Mouse (Mus musculus) embryonic facial prominence, embryonic 14.5 days (tissue): ENCODE results near the gene Mpz. TPM values are rescaled to one million over a fixed set of nuclear protein-coding genes. Genes with fewer than 3 reads are reported as not detected.

ENCODE experiments used
- ATAC-seq: fragments of 200-750 bp; cut with Nextera tagmentation; 2 replicates; pipeline ENCODE4 v1.8.0; 2017; ENCODE audit warnings: low read depth, moderate number of reproducible peaks, moderate TSS enrichment
- DNase-seq: peaks from one replicate; pipeline ENCODE4 v3.0.0-alpha.2; 2015; ENCODE audit warnings: low spot score
- H3K27ac ChIP-seq: fragments of 300-500 bp; sonication (generic); replicated peaks from 2 replicates; pipeline ENCODE4 v1.5.1; 2014; ENCODE audit warnings: low read depth, mild to moderate bottlenecking, low read length, moderate library complexity
- H3K27me3 ChIP-seq: fragments of 300-500 bp; sonication (generic); replicated peaks from 2 replicates; pipeline ENCODE4 v1.6.1; 2014; ENCODE audit warnings: low read length; ENCODE audit not compliant: control insufficient read depth, insufficient read depth
- H3K36me3 ChIP-seq: fragments of 300-500 bp; sonication (generic); 2 replicates; pipeline ENCODE4 v1.6.1; 2014; ENCODE audit warnings: low read length, mixed read lengths; ENCODE audit not compliant: control insufficient read depth, insufficient read depth
- H3K4me1 ChIP-seq: fragments of 300-500 bp; sonication (generic); 2 replicates; pipeline ENCODE4 v1.6.1; 2014; ENCODE audit warnings: antibody characterized with exemption, low read length; ENCODE audit not compliant: control insufficient read depth, insufficient read depth
- H3K4me2 ChIP-seq: fragments of 300-500 bp; sonication (generic); 2 replicates; pipeline ENCODE4 v1.6.1; 2014; ENCODE audit warnings: low read depth, mild to moderate bottlenecking, low read length, moderate library complexity, mixed read lengths
- H3K4me3 ChIP-seq: fragments of 300-500 bp; sonication (generic); 2 replicates; pipeline ENCODE4 v1.5.1; 2014; ENCODE audit warnings: low read depth, mild to moderate bottlenecking, low read length
- H3K9ac ChIP-seq: fragments of 300-500 bp; sonication (generic); 2 replicates; pipeline ENCODE4 v1.6.1; 2014; ENCODE audit warnings: low read depth, mild to moderate bottlenecking, low read length, moderate library complexity, mixed read lengths
- H3K9me3 ChIP-seq: fragments of 300-500 bp; sonication (generic); 2 replicates; pipeline ENCODE4 v1.6.1; 2016; ENCODE audit warnings: low read length; ENCODE audit not compliant: control insufficient read depth
- WGBS: fragments of 180-500 bp; shearing (Covaris S2); extraction: QIAGEN DNeasy Blood & Tissue Kit; methylation state at CpG from one replicate; pipeline ENCODE4 v1.1.7; 2014; 5-methylcytosine and 5-hydroxymethylcytosine counted together
- polyA plus RNA-seq: library from polyadenylated mRNA; unstranded; fragments of >200 nt; fragmentation: Nextera tagmentation; extraction: Ambion mirVana; gene quantifications from 2 replicates; pipeline ENCODE4 v1.2.1, GENCODE M21; 2014

The Mpz gene
- 9.6 and 11.2 TPM in 2 replicates for polyA plus RNA-seq

DNA sequence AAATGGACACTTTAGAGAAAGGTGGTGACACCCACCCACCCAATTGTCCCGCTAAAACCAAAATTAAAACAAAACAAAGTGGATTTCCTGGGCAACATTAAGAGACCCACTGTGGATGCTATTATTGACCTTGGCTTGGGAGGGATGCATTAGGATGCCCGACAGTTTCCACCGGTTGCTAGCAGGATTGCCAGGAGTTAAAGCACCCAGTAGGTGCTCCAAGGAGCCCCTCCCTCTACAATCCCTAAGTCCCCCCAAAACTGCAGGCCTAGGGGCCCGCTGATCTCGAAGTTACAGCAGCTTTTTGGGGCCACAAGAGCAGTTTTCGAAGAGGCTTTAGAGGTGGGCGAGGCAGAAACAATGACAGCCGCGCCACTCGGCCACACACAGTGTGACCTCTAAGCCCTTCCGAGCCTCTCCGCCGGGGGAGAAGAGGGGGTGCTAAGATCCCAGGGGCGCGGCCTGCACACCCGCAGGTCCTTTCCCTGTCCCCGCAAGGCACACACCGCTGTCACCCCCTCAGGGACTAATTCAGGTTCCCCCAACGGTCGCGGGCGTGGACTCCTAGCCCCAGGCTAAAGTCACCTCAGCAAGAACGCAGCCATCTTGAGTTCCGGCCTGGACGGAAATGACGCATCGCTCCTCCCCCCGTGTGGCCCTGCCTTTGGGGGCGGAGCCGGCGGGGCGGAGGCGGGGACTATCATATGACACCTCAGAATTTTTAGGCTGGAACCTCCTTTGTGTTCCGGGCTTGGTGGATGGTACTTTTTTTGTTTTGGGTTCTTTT is at the start of gene Mpz, which contains the start of gene Sdhc:
Mpz (plus strand) TSS at position 738 of the 787 bp plus-strand sequence.
Sdhc (minus strand) TSS at position 630 of the 787 bp plus-strand sequence.
- Histone ChIP-seq H3K9me3 (no peaks in the 10 kb centered on the region), H3K27me3 (no peaks in the 10 kb centered on the region), H3K36me3 (peaks cover 8% of the 10 kb centered on the region; the same call in 1 of the 2 replicates), H3K27ac (peak within 1 kb of the TSS; percentile 91), H3K4me2 (peak within 1 kb of the TSS; percentile 66), H3K4me3 (peak within 1 kb of the TSS; percentile 84), H3K4me1 (peaks cover 19% of the 10 kb centered on the region), H3K9ac (peak within 1 kb of the TSS; percentile 91)
- ATAC-seq (peak; percentile 95), DNase-seq (peak; percentile 96)
- 0% methylated on average over 23 of the region's 34 CpGs for WGBS

DNA sequence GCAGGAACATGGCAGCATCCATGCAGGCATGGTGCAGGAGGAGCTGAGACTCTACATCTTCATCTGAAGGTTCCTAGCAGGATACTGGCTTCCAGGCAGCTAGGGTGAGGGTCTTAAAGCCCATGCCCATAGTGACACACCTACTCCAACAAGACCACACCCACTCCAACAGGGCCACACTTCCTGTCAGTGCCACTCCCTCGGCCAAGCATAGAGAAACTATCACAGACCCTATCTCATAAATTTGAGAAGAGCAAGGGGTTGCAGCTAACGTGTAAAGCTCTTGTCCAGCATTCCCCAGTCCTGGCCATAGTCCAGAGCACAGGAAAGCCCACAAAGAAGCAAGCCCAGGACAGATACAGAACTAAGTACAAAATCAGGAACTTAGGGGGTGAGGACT is 49.5 kb upstream of the Mpz start:
- no peaks in the 10 kb centered on the region for H3K36me3 ChIP-seq
- H3K4me3 ChIP-seq, result no peak overlapping the region
- no peaks in the 10 kb centered on the region for H3K9me3 ChIP-seq
- H3K27me3 ChIP-seq, result no peaks in the 10 kb centered on the region
- peaks cover 10% of the 10 kb centered on the region; the same call in 1 of the 2 replicates for H3K4me1 ChIP-seq
- WGBS, result 36% methylated on average over 2 of the region's 2 CpGs
- 0 out of 2 replicates have a peak overlapping the region, but pooled peaks have one; percentile 55 for H3K4me2 ChIP-seq
- no peak for ATAC-seq
- no peak for DNase-seq
- H3K9ac ChIP-seq, result no peak overlapping the region
- no peak overlapping the region for H3K27ac ChIP-seq

DNA sequence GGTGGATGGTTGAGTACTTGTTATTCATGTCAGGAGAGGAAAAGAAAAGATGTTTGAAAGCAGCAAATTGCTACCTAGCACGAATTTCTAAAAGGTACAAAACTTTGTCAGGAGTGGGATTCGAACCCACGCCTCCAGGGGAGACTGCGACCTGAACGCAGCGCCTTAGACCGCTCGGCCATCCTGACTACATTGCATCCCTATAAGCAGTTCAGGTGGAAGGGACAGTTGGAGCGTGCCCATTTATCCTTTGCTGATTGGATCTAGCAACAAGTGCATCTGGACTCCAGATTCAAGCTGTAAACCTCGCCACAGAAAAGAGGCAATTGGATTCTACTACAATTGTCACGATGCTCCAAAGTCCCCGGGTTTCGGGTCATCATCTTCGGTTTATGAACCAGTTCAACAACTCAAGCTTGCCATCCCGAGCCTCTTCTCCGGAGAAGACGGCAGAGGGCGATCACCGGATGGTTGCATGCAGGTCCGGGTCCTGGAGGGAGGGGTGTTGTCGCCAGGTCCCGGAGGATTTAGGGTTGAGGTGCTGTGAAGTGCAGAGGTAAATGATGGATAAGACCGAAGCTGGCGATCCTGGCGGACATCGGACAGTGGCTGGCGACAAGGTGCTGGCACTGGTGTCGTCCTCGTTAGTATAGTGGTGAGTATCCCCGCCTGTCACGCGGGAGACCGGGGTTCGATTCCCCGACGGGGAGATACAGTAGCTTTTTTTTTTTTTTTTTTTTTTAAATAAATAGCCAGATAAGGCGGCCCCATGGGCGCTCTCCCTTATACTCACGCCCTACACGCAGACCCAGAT is 48.6 kb upstream of the Mpz start:
- Histone ChIP-seq H3K4me2 (peak overlapping the region; percentile 55), H3K9ac (peak overlapping the region; percentile 61), H3K4me1 (peaks cover 7% of the 10 kb centered on the region; the same call in 1 of the 2 replicates), H3K27ac (peak overlapping the region; percentile 69; the same call in 1 of the 2 replicates), H3K27me3 (no peaks in the 10 kb centered on the region), H3K9me3 (no peaks in the 10 kb centered on the region), H3K36me3 (no peaks in the 10 kb centered on the region), H3K4me3 (peak overlapping the region; percentile 65)
- under 1% methylated on average over 40 of the region's 40 CpGs for WGBS
- peak; percentile 83 for DNase-seq
- peak; percentile 85 for ATAC-seq

DNA sequence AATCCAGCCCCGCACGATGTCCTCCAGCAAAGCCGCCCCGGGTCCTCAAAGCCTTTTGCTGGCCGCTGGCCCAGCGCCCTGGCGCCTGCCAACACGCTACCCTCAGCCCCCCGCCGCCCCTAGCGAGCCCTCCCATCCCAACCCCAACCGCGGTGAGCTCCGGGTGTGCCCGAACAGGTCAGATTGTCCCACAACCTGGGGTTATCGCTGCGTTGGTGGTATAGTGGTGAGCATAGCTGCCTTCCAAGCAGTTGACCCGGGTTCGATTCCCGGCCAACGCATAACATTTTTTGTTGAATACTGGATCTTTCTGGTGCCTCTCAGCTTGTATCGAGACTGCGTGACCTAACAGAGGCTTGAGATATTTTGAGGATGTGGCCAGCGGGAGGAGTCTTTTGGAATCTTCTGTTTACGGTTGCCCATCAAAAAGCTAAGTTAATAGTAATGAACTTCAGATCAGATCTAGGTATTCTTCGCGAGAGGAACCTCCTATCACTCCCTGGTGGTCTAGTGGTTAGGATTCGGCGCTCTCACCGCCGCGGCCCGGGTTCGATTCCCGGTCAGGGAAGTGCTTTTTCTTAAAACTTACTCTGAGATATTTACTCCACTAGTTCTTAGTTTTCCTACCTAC is 47.8 kb upstream of the Mpz start:
- H3K36me3 ChIP-seq, result no peaks in the 10 kb centered on the region
- no peaks in the 10 kb centered on the region for H3K9me3 ChIP-seq
- peak overlapping the region; percentile 55 for H3K4me2 ChIP-seq
- peak overlapping the region; percentile 69; the same call in 1 of the 2 replicates for H3K27ac ChIP-seq
- no peaks in the 10 kb centered on the region for H3K27me3 ChIP-seq
- H3K4me3 ChIP-seq, result peak overlapping the region; percentile 65
- ATAC-seq, result peak; percentile 94
- H3K4me1 ChIP-seq, result peaks cover 7% of the 10 kb centered on the region; the same call in 1 of the 2 replicates
- H3K9ac ChIP-seq, result peak overlapping the region; percentile 61
- peak; percentile 93 for DNase-seq
- under 1% methylated on average over 35 of the region's 35 CpGs for WGBS

DNA sequence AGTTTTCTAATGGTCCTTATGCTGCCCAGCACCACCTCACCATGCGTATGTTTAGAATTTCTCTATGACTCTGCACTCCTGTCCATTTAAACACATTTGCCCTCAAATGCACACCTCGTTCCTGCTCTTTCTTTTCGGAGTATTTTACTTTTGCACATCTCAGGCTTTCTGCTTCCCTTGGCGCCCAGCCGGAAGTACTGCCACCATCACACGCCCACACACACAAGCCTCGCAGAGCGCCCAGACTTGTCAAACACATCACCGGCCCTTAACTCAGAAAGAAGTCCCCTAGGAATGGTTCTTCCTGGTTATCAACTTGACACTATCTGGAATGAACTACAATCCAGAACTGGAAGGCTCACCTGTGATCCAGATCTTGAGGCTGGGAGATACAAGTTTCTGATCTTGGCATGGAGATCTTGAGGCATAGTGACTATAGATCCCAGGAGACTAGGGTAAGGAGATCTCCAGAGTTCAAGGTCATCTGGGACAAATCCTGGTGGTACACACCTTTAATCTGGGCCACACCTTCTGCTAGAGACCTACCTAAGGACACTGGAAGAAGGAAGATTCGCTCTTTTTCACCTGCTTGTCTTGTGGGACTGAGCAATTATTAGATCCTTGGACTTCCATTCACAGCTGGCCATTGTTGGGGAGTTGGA is 47.2 kb upstream of the Mpz start:
- no peak overlapping the region for H3K9ac ChIP-seq
- DNase-seq (peak; percentile 53), ATAC-seq (peak; percentile 2; the same call in 1 of the 2 replicates)
- WGBS, result 12% methylated on average over 10 of the region's 10 CpGs
- H3K36me3 ChIP-seq, result no peaks in the 10 kb centered on the region
- peak overlapping the region; percentile 55 for H3K4me2 ChIP-seq
- H3K4me3 ChIP-seq, result peak overlapping the region; percentile 65
- H3K9me3 ChIP-seq, result no peaks in the 10 kb centered on the region
- no peak overlapping the region for H3K27ac ChIP-seq
- no peaks in the 10 kb centered on the region for H3K27me3 ChIP-seq
- H3K4me1 ChIP-seq, result peaks cover 7% of the 10 kb centered on the region; the same call in 1 of the 2 replicates

DNA sequence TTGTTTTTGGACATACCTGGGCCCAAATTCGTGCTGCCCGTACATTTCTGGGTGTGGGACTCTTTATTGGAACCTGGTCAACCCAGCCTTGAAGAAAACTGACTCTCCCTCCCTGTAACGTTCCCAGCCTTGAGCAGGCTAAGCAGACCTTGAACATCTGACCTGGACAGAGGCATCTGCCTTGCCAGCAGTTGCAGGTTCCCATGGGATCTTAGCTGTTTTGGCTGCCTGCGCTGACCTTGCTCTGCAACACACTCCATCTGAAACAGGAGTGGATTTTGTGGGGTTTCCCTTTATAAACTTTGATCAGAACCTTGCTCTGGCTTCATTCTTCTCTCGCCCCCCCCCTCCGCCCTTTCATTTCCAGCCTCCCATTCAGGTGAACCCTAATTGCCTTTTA is 45.3 kb upstream of the Mpz start:
- no peaks in the 10 kb centered on the region for H3K27me3 ChIP-seq
- no peaks in the 10 kb centered on the region for H3K9me3 ChIP-seq
- ATAC-seq (no peak), DNase-seq (no peak)
- H3K4me3 ChIP-seq, result no peak overlapping the region
- no peak overlapping the region for H3K27ac ChIP-seq
- H3K9ac ChIP-seq, result no peak overlapping the region
- 73% methylated on average over 6 of the region's 6 CpGs for WGBS
- H3K36me3 ChIP-seq, result no peaks in the 10 kb centered on the region
- peaks cover 7% of the 10 kb centered on the region; the same call in 1 of the 2 replicates for H3K4me1 ChIP-seq
- no peak overlapping the region for H3K4me2 ChIP-seq

DNA sequence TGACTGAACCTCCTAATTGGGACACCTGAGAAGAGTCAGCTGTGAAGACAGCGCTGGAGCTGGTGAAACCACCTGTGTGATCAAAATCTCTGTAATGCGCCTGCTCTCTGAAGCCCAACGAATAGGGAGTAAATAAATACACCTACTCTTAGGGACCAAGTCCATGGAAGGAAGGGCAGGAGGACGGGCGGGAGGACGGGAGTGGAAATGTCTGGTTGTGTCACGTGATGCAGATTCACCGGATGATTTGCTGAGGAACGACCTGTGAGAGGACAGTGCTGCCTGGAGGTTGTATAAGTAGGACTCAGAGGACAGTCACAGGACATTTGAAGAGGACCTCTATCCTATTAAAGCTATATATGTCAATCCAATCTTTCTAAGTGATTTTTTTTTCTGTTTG is 40.9 kb upstream of the Mpz start:
- Histone ChIP-seq H3K4me2 (no peak overlapping the region), H3K27me3 (no peaks in the 10 kb centered on the region), H3K4me3 (no peak overlapping the region), H3K4me1 (no peaks in the 10 kb centered on the region), H3K9ac (no peak overlapping the region), H3K36me3 (no peaks in the 10 kb centered on the region), H3K9me3 (no peaks in the 10 kb centered on the region), H3K27ac (no peak overlapping the region)
- DNase-seq (no peak), ATAC-seq (no peak)
- 44% methylated on average over 9 of the region's 9 CpGs for WGBS

DNA sequence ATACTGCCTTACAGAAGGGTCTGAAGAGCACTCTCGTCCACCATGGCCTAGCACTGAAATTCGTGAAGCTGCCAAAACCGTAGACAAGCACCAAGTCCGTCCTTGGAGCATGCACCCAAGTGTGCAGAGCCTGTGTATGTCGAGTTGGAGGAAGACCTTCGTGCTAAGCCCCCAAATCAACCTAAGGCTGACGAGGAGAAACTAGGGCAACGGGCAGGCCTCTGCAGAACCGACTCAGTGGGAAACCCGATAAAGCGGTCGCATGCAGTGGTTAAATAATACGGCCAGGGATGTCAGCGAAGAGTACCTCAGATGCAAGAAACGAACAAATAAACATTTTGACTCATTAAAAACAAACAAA is 39.9 kb upstream of the Mpz start:
- H3K27ac ChIP-seq, result peak overlapping the region; percentile 80
- peak overlapping the region; percentile 70 for H3K4me2 ChIP-seq
- no peaks in the 10 kb centered on the region for H3K4me1 ChIP-seq
- peak overlapping the region; percentile 57 for H3K9ac ChIP-seq
- H3K9me3 ChIP-seq, result no peaks in the 10 kb centered on the region
- no peaks in the 10 kb centered on the region for H3K36me3 ChIP-seq
- 10% methylated on average over 15 of the region's 15 CpGs for WGBS
- no peaks in the 10 kb centered on the region for H3K27me3 ChIP-seq
- DNase-seq (no peak), ATAC-seq (peak; percentile 55; the same call in 1 of the 2 replicates)
- H3K4me3 ChIP-seq, result peak overlapping the region; percentile 50
